ENCODE assay signal across 18 mouse cellular contexts in the genomic region with DNA sequence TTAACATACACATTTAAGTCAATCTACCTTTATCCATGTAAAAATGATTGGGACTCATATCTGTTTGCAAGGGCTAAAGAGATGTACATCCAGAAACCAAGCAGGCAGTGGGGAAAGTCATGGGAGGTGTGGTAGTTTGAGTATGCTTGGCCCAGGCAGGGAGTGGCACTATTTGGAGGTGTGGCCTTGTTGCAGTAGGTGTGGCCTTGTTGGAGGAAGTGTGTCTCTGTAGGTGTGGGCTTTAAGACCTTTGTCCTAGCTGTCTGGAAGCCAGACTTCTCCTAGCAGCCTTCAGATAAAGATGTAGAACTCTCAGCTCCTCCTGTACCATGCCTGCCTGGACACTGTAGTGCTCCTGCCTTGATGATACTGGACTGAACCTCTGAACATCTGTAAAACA.
"Had no signal": no experiment of that assay in that cellular context is flagged by ENCODE, and none has a peak within 500 bp of the region (broad histone marks: within the 10 kb centered on the region; RNA-seq: fewer than 3 reads in every experiment).

No protein-coding gene starts in this region.

- H3K4me2 ChIP-seq: lung, embryonic 15.5 days; midbrain, embryonic 11.5 days; midbrain, embryonic 13.5 days; midbrain, embryonic 15.5 days; neural tube, embryonic 12.5 days had no signal

- H3K27me3 ChIP-seq: lung, embryonic 15.5 days; megakaryocyte, embryonic 14.5 days; midbrain, embryonic 15.5 days; neural tube, embryonic 12.5 days had no signal

- H3K4me3 ChIP-seq: lung, embryonic 15.5 days; megakaryocyte, embryonic 14.5 days; midbrain, embryonic 13.5 days; midbrain, embryonic 15.5 days; neural tube, embryonic 12.5 days had no signal

- H3K4me1 ChIP-seq: lung, embryonic 15.5 days; megakaryocyte, embryonic 14.5 days; midbrain, embryonic 13.5 days; midbrain, embryonic 15.5 days; neural tube, embryonic 12.5 days had no signal

- DNase-seq: liver, postnatal 0 days; lung, adult 2 months; lung, postnatal 14 days; lung, postnatal 36 days; right cerebral cortex, postnatal 25 days; right cerebral cortex, postnatal 4 days; spleen, adult 18-20 months; thymus, adult 2 months; thymus, postnatal 25 days; thymus, postnatal 4 days had no signal

- H3K36me3 ChIP-seq: lung, embryonic 15.5 days; midbrain, embryonic 13.5 days; midbrain, embryonic 15.5 days; neural tube, embryonic 12.5 days had no signal

- H3K27ac ChIP-seq: lung, embryonic 15.5 days; macrophage; midbrain, embryonic 13.5 days; midbrain, embryonic 15.5 days; neural tube, embryonic 12.5 days had no signal

- H3K9me3 ChIP-seq: lung, embryonic 15.5 days; midbrain, embryonic 13.5 days; midbrain, embryonic 15.5 days; neural tube, embryonic 12.5 days had no signal

- ATAC-seq: liver, postnatal 0 days; lung, postnatal 0 days; midbrain, embryonic 13.5 days; midbrain, embryonic 15.5 days had no signal

- H3K9ac ChIP-seq: liver, postnatal 0 days; lung, embryonic 15.5 days; midbrain, embryonic 13.5 days; midbrain, embryonic 15.5 days; neural tube, embryonic 12.5 days had no signal
